Mouse (Mus musculus) heart, postnatal 25 days (tissue): ENCODE data around the gene Fitm1. TPM values are rescaled to one million over a fixed set of nuclear protein-coding genes. Genes with fewer than 3 reads are reported as not detected.

Experiments
- total RNA-seq, 2 experiments: library from RNA; stranded (reverse); gene quantifications; 2 replicates each; pipeline ENCODE4 v1.2.3; 2021

Fitm1 gene
- total RNA-seq, 2 experiments from 2014 or later = 192 to 214 TPM

Other genes starting within 250 kb of the Fitm1 start
- gene Dhrs4, start 96.9 kb upstream of the Fitm1 start, total RNA-seq = 100 to 1,000 TPM in 1 of 2 experiments, 10 to 100 TPM in 1; 99.7 to 119 TPM
- gene Carmil3, start 85.0 kb upstream of the Fitm1 start, total RNA-seq = 1 to 10 TPM; 2.3 to 2.4 TPM
- not detected for gene Cpne6, start 65.2 kb upstream of the Fitm1 start, total RNA-seq
- under 1 TPM in 1 of 2 experiments, not detected in 1; 0.18 TPM for gene Nrl, start 50.6 kb upstream of the Fitm1 start, total RNA-seq
- 10 to 100 TPM; 11.7 to 14.3 TPM for gene Pck2, start 35.4 kb upstream of the Fitm1 start, total RNA-seq
- 100 to 1,000 TPM; 129 to 130 TPM for gene Dcaf11, start 15.6 kb upstream of the Fitm1 start, total RNA-seq
- under 1 TPM in 1 of 2 experiments, not detected in 1; 0.83 TPM for gene A730061H03Rik, start 15.2 kb upstream of the Fitm1 start, total RNA-seq
- gene Psme1, start 2.5 kb downstream of the Fitm1 start, total RNA-seq = 100 to 1,000 TPM; 249 to 283 TPM
- gene Emc9, start 9.7 kb downstream of the Fitm1 start, total RNA-seq = 10 to 100 TPM; 56.0 to 58.1 TPM
- 100 to 1,000 TPM in 1 of 2 experiments, 10 to 100 TPM in 1; 93.4 to 101 TPM for gene Psme2, start 15.5 kb downstream of the Fitm1 start, total RNA-seq
- 10 to 100 TPM; 25.7 to 31.3 TPM for gene Rnf31, start 16.1 kb downstream of the Fitm1 start, total RNA-seq
- 10 to 100 TPM; 10.1 to 11.8 TPM for gene Irf9, start 28.0 kb downstream of the Fitm1 start, total RNA-seq
- under 1 TPM; 0.23 to 0.36 TPM for gene Rec8, start 42.4 kb downstream of the Fitm1 start, total RNA-seq
- 10 to 100 TPM; 51.1 to 57.0 TPM for gene Ipo4, start 60.3 kb downstream of the Fitm1 start, total RNA-seq
- gene Gm49378, start 62.3 kb downstream of the Fitm1 start, total RNA-seq = 1 to 10 TPM; 3.0 to 3.4 TPM
- gene Tm9sf1, start 68.2 kb downstream of the Fitm1 start, total RNA-seq = 10 to 100 TPM; 39.0 to 43.8 TPM
- gene Tssk4, start 74.6 kb downstream of the Fitm1 start, total RNA-seq = under 1 TPM; 0.56 to 0.60 TPM
- 10 to 100 TPM; 53.0 to 53.4 TPM for gene Mdp1, start 84.9 kb downstream of the Fitm1 start, total RNA-seq
- 10 to 100 TPM in 1 of 2 experiments, 1 to 10 TPM in 1; 8.9 to 11.2 TPM for gene Gmpr2, start 96.3 kb downstream of the Fitm1 start, total RNA-seq
- gene Nedd8, start 96.5 kb downstream of the Fitm1 start, total RNA-seq = 100 to 1,000 TPM; 252 to 263 TPM
- 10 to 100 TPM; 10.0 to 10.7 TPM for gene Tinf2, start 106.2 kb downstream of the Fitm1 start, total RNA-seq
- gene Tgm1, start 138.3 kb downstream of the Fitm1 start, total RNA-seq = under 1 TPM; 0.18 to 0.36 TPM
- 10 to 100 TPM; 13.0 to 13.4 TPM for gene Rabggta, start 146.6 kb downstream of the Fitm1 start, total RNA-seq
- 10 to 100 TPM; 43.7 to 47.0 TPM for gene Dhrs1, start 170.1 kb downstream of the Fitm1 start, total RNA-seq
- 10 to 100 TPM in 1 of 2 experiments, 1 to 10 TPM in 1; 7.8 to 11.1 TPM for gene Nop9, start 170.1 kb downstream of the Fitm1 start, total RNA-seq
- gene Cideb, start 182.8 kb downstream of the Fitm1 start, total RNA-seq = under 1 TPM; 0.56 to 0.83 TPM
- under 1 TPM; 0.06 to 0.13 TPM for gene Ltb4r2, start 185.8 kb downstream of the Fitm1 start, total RNA-seq
- under 1 TPM in 1 of 2 experiments, not detected in 1; 0.18 TPM for gene Ltb4r1, start 190.3 kb downstream of the Fitm1 start, total RNA-seq
- gene Adcy4, start 208.5 kb downstream of the Fitm1 start, total RNA-seq = 10 to 100 TPM; 18.2 to 23.8 TPM
- gene Ripk3, start 213.2 kb downstream of the Fitm1 start, total RNA-seq = 1 to 10 TPM; 2.3 to 3.4 TPM
- gene Nfatc4, start 247.5 kb downstream of the Fitm1 start, total RNA-seq = 1 to 10 TPM; 3.9 to 5.5 TPM